Mouse (Mus musculus) ovary, postnatal 10 days (tissue): ENCODE data around the gene Gm47189.
A peak's percentile ranks its signal among the peaks of the same experiment; 100 is the strongest.
"Not testable (repeated sequence)": the region's sequence is repeated elsewhere in the genome, so short reads cannot be mapped to it uniquely, and the experiment has no call there.

Source experiments
- DNase-seq: peaks from one replicate; pipeline ENCODE4 v3.0.0; 2022; ENCODE audit warnings: low spot score

Gm47189 gene

DNA sequence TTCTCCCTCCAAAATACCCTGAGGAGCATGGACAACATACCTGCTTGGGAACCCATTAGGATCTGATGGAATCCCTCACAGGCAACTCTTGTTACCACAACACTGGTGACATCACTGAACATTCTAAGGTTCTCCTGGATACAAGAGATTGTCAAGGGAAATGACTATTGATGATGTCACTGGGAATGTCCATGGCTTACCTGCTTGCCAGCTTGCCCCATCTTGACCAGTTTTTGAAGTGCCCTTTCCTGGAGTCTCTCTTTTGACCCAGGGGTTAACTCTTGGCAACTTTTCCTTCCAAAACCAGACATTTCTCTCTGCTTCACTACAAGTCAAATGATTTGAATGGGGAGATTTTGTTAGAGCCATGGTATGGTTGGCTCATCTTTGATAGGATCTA is at the start of gene Gm47189:
Gene Gm47189, minus strand, starts transcription at position 101 of the 400 bp plus-strand sequence.
- DNase-seq, result not testable (repeated sequence)

DNA sequence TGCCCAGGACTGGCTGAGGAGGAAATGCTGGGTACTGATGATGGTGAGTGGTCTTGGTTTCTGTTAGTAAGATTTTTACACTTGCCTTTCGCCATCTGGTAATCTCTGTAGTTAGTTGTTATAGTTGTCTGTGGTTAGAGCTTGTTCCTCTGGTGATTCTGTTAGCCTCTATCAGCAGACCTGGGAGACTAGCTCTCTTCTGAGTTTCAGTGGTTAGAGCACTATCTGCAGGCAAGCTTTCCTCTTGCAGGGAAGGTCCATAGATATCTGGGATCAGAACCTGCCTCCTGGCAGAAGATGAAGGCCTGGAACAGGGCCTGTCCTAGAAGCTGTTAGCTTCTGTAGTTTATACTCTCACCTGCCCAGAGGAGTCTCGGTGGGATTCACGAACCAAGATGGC is 16.3 kb downstream of the Gm47189 start:
- DNase-seq, result peak; percentile 0

GRCm38 (mm10) chr14:41750514-41750913 is 21.7 kb downstream of the Gm47189 start, which contains the start of gene Gm7929:
TSS of gene Gm7929 (minus strand) at chr14:41750614.
- DNase-seq, result not testable (repeated sequence)

DNA sequence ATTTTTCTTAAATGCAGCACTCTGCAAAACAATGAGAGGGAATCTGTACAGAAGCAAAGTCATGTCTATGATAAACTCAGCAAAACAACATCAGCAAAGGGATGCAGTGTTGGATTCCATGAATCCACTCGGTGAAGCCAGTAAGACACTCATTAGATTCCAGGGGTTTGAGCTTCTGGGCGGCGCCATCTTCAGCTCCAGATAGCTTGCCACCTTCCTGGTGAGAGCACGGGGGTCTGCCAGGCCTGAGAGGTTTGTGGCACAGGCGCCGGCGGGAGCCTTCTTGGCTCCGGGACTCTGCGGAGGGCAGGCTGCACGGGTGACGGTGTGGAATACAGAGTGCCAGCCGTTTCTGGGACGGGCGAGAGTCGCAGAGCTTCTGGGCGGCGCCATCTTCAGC is 48.8 kb downstream of the Gm47189 start:
- not testable (repeated sequence) for DNase-seq

DNA sequence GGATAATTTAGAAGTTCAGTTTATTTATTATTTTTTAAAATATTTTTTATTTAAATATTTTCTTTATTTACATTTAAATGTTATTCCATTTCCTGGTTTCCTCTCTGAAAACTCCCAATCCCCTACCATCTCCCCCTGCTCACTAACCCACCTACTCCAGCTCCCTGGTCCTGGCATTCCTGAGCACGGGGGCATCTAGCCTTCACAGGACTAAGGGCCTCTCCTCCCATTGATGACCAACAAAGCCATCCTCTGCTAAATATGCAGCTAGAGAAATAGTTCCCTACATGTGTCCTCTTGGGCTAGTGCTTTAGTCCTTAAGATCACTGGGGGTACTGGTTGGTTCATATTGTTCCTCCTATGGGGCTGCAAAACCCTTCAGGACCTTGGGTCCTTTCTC is 55.1 kb downstream of the Gm47189 start:
- not testable (repeated sequence) for DNase-seq
